Mouse (Mus musculus) thymus, adult 2 months (tissue): ENCODE data around the gene Pkhd1.

Experiments
- CTCF ChIP-seq: fragments of 200-500 bp; IDR thresholded peaks from 2 replicates; pipeline ENCODE4 v1.5.1; 2012; ENCODE audit warnings: mild to moderate bottlenecking, control low read depth, low read length, moderate library complexity, borderline replicate concordance; ENCODE audit not compliant: control insufficient read depth, poor library complexity, insufficient read depth; ENCODE audit errors: extremely low read depth
- POLR2A ChIP-seq: fragments of 200-500 bp; IDR thresholded peaks from 2 replicates; pipeline ENCODE4 v1.6.1; 2012; ENCODE audit warnings: mild to moderate bottlenecking, low read length, control low read depth, moderate library complexity; ENCODE audit not compliant: control insufficient read depth, poor library complexity, insufficient read depth; ENCODE audit errors: extremely low read depth

DNA sequence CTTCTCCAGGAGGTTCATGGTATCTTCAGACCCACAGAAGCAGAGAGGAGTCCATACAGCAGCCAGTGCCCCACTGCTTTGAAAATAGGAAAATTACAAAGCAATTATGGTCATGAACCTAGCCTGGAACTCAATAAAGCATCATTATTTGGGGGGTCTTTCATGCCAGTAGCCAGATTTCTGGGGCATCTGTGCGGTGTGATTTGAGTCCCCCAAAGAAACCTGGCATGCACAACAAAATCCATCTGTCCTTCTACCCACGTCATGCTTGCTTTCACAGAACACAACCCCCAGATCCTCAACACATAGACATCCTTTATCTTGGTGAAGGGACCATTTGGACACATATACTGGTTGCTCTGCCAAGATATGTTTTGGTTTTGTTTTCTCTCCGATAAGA, 316.2 kb downstream of the Pkhd1 start:
- TF ChIP-seq CTCF (no peak), POLR2A (no peak)
